Mouse (Mus musculus): ENCODE measurements at regions not wholly inside any gene's neighbourhood (a gene's known extent, or its start where the extent isn't known, plus 50 kb on each side); places are given as distances from the start of the nearest gene placed in this dataset.

DNA sequence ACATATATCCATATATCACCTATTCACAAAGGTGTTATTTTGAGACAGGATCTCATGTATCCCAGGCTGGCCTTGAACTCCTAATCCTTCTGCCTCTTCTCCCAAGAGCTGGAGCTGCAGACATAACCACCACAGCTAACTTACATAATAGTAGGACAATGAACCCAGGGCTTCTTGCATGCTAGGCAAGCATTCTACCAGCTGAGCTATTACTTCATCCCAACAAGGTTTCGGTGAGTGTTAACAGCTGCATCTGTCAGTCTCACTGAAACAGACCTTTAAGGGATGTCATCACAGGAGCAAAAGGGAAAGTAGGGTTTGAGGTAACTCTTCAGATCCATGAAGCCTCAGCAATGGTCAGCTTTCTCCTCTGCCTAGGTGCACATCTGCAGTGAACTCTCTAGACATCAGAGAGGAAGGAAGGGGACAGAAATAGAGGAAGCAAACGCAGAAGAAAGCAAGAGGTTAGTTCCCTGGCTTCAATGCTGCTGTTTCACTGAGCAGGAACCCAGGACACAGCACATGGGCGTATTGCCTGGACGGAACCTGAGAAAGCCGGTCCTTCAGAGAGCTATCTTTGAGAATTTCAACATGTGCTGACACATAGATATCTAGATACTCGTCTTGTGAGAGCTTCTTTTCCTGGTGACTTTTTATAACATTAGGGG, 163.1 kb downstream of the Pfkfb3 start:
- H3K9me3 ChIP-seq (replicated peaks; ENCODE audit: low read length) = no peaks in the 10 kb centered on the region
- in situ Hi-C loops (cut with MboI; ENCODE audit: low pct_ligation_motif_present, low pct_unique_long_range_greater_than_20kb, low sequenced_read_pairs) (no loop called here), dilution Hi-C loops (cut with MboI; ENCODE audit: extremely low pct_ligation_motif_present, extremely low pct_unique_long_range_greater_than_20kb, low sequenced_read_pairs) (no loop called here)
- peak overlapping the region; percentile 14; the same call in 1 of the 2 replicates for H3K4me2 ChIP-seq (ENCODE audit: insufficient read depth, low read depth, poor library complexity, severe bottlenecking)
- H3K36me3 ChIP-seq (replicated peaks in 1 of 2; ENCODE audit: control insufficient read depth in 1 of 2, insufficient read depth in 1 of 2, low read length in 1 of 2) = no peaks in the 10 kb centered on the region
- TF ChIP-seq ETS1 (conservative IDR thresholded peaks at IDR 0.05; ENCODE audit: low read depth, low read length) (peak; percentile 37; the same call in 1 of the 2 replicates), IRF4 (IDR thresholded peaks at IDR 0.05; ENCODE audit: low read depth, low read length) (0 out of 2 replicates have a peak, but pooled peaks have one; percentile 9), CTCF (conservative IDR thresholded peaks at IDR 0.05 in 1 of 2, IDR thresholded peaks at IDR 0.05 in 1 of 2; ENCODE audit: low read depth in 2 of 2, low read length in 2 of 2) (no peak), CHD2 (IDR thresholded peaks at IDR 0.05; ENCODE audit: low read length) (no peak), MAX (IDR thresholded peaks at IDR 0.05; ENCODE audit: low read length) (0 out of 2 replicates have a peak, but pooled peaks have one; percentile 14)
- no peak overlapping the region for H3K9ac ChIP-seq (ENCODE audit: insufficient read depth, low read depth)
- H3K4me3 ChIP-seq (replicated peaks in 1 of 3; ENCODE audit: low read depth in 2 of 3, low read length in 2 of 3, poor library complexity in 1 of 3) = no peak overlapping the region
- DNase-seq (ENCODE audit: extremely low read depth) = no peak
- no peaks in the 10 kb centered on the region for H3K27me3 ChIP-seq (replicated peaks)
- H3K27ac ChIP-seq (ENCODE audit: insufficient read depth, low read depth) = no peak overlapping the region
- peaks cover 5 to 27% of the 10 kb centered on the region in 2 experiments; a peak in 3 of 4 replicates for H3K4me1 ChIP-seq (ENCODE audit: control insufficient read depth in 1 of 2, insufficient read depth in 2 of 2)
- H3K79me2 ChIP-seq (replicated peaks; ENCODE audit: control insufficient read depth, extremely low read depth, insufficient read depth, poor library complexity, severe bottlenecking) = no peaks in the 10 kb centered on the region

DNA sequence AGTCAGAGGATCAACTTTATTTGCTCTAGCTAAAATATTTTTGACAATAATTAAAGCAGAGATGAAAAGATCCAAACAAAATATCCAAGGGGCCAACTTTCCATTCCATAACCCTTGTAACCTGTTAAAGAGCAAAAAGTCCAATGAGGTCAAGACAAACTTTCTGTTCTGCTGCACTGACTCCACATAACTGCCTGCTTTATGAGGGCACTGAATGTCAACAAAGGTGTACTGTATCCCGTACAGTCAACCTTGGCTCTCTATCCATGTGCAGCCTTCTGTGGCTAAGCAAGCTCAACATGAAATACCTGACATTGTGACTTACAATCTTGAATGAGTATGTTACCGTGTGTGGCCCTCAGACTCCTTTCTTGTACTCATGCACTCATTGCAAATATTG, 166.3 kb downstream of the Pfkfb3 start:
- H3K27ac ChIP-seq (ENCODE audit: insufficient read depth, low read depth) = no peak overlapping the region
- H3K79me2 ChIP-seq (replicated peaks; ENCODE audit: control insufficient read depth, extremely low read depth, insufficient read depth, poor library complexity, severe bottlenecking) = no peaks in the 10 kb centered on the region
- no peak for DNase-seq (ENCODE audit: extremely low read depth)
- H3K27me3 ChIP-seq (replicated peaks) = no peaks in the 10 kb centered on the region
- no peaks in the 10 kb centered on the region for H3K9me3 ChIP-seq (replicated peaks; ENCODE audit: low read length)
- no peak overlapping the region for H3K9ac ChIP-seq (ENCODE audit: insufficient read depth, low read depth)
- no peak for TF ChIP-seq UBTF (IDR thresholded peaks at IDR 0.05; ENCODE audit: low read depth, low read length)
- TF ChIP-seq ZKSCAN1 (IDR thresholded peaks at IDR 0.05; ENCODE audit: borderline replicate concordance, low read depth, low read length) = no peak
- TF ChIP-seq IRF4 (IDR thresholded peaks at IDR 0.05; ENCODE audit: low read depth, low read length) = no peak
- no peak for TF ChIP-seq CHD2 (IDR thresholded peaks at IDR 0.05; ENCODE audit: low read length)
- TF ChIP-seq MEF2A (IDR thresholded peaks at IDR 0.05; ENCODE audit: borderline replicate concordance, low read depth, low read length) = no peak
- TF ChIP-seq SMC3 (IDR thresholded peaks at IDR 0.05; ENCODE audit: low read depth, low read length) = no peak
- TF ChIP-seq SIN3A (IDR thresholded peaks at IDR 0.05; ENCODE audit: low read length) = no peak
- TF ChIP-seq ZNF384 (IDR thresholded peaks at IDR 0.05; ENCODE audit: low read depth, low read length) = no peak
- no peak overlapping the region for H3K4me3 ChIP-seq (replicated peaks in 1 of 3; ENCODE audit: low read depth in 2 of 3, low read length in 2 of 3, poor library complexity in 1 of 3)
- H3K4me2 ChIP-seq (ENCODE audit: insufficient read depth, low read depth, poor library complexity, severe bottlenecking) = no peak overlapping the region
- in situ Hi-C loops (cut with MboI; ENCODE audit: low pct_ligation_motif_present, low pct_unique_long_range_greater_than_20kb, low sequenced_read_pairs) (no loop called here), dilution Hi-C loops (cut with MboI; ENCODE audit: extremely low pct_ligation_motif_present, extremely low pct_unique_long_range_greater_than_20kb, low sequenced_read_pairs) (no loop called here)
- H3K36me3 ChIP-seq (replicated peaks in 1 of 2; ENCODE audit: control insufficient read depth in 1 of 2, insufficient read depth in 1 of 2, low read length in 1 of 2) = no peaks in the 10 kb centered on the region
- H3K4me1 ChIP-seq (ENCODE audit: control insufficient read depth in 1 of 2, insufficient read depth in 2 of 2) = peaks cover 5 to 13% of the 10 kb centered on the region in 2 experiments; a peak in 3 of 4 replicates

DNA sequence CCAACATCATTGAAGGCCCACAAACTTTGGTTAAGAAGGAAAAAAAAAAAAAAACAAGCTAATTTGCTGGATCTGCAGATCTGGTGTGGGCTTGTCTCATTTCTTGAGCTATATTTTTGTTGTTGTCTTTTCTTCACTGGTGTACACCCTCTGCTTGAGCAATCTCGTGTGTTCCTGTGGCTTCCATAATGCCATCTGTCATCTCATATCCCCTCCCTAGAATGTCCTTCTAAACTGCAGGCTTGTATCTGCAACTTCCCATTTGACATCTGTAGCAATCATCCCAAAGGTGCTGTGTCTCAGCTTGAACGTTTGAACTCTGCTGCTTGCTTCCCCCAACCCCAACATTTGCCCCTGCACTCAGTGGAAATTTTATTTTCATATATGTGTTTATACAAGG, 170.1 kb downstream of the Pfkfb3 start:
- no peak overlapping the region for H3K27ac ChIP-seq (ENCODE audit: insufficient read depth, low read depth)
- no peak overlapping the region for H3K4me3 ChIP-seq (replicated peaks in 1 of 3; ENCODE audit: low read depth in 2 of 3, low read length in 2 of 3, poor library complexity in 1 of 3)
- no peak overlapping the region for H3K9ac ChIP-seq (ENCODE audit: insufficient read depth, low read depth)
- in situ Hi-C loops (cut with MboI; ENCODE audit: low pct_ligation_motif_present, low pct_unique_long_range_greater_than_20kb, low sequenced_read_pairs) = no loop called here
- no peaks in the 10 kb centered on the region for H3K9me3 ChIP-seq (replicated peaks; ENCODE audit: low read length)
- no peaks in the 10 kb centered on the region for H3K4me1 ChIP-seq (ENCODE audit: control insufficient read depth in 1 of 2, insufficient read depth in 2 of 2)
- DNase-seq (ENCODE audit: extremely low read depth) = no peak
- dilution Hi-C loops (cut with MboI; ENCODE audit: extremely low pct_ligation_motif_present, extremely low pct_unique_long_range_greater_than_20kb, low sequenced_read_pairs) = no loop called here
- no peaks in the 10 kb centered on the region for H3K79me2 ChIP-seq (replicated peaks; ENCODE audit: control insufficient read depth, extremely low read depth, insufficient read depth, poor library complexity, severe bottlenecking)
- H3K4me2 ChIP-seq (ENCODE audit: insufficient read depth, low read depth, poor library complexity, severe bottlenecking) = no peak overlapping the region
- TF ChIP-seq CTCF (conservative IDR thresholded peaks at IDR 0.05 in 1 of 2, IDR thresholded peaks at IDR 0.05 in 1 of 2; ENCODE audit: low read depth in 2 of 2, low read length in 2 of 2) = no peak
- TF ChIP-seq UBTF (IDR thresholded peaks at IDR 0.05; ENCODE audit: low read depth, low read length) = no peak
- TF ChIP-seq TCF12 (IDR thresholded peaks at IDR 0.05; ENCODE audit: low read depth, low read length) = no peak
- no peak for TF ChIP-seq NRF1 (IDR thresholded peaks at IDR 0.05; ENCODE audit: low read depth, low read length)
- TF ChIP-seq TBP (conservative IDR thresholded peaks at IDR 0.05; ENCODE audit: low read depth, low read length) = no peak
- no peak for TF ChIP-seq MAX (IDR thresholded peaks at IDR 0.05; ENCODE audit: low read length)
- TF ChIP-seq MAZ (IDR thresholded peaks at IDR 0.05; ENCODE audit: low read depth, low read length) = no peak
- TF ChIP-seq ZMIZ1 (IDR thresholded peaks at IDR 0.05; ENCODE audit: low read depth, low read length) = no peak
- TF ChIP-seq MYC (IDR thresholded peaks at IDR 0.05; ENCODE audit: low read depth, low read length) = no peak
- no peak for TF ChIP-seq POLR2A (IDR thresholded peaks at IDR 0.05; ENCODE audit: low read depth, low read length)
- no peak for TF ChIP-seq JUN (IDR thresholded peaks at IDR 0.05; ENCODE audit: insufficient read depth, low read depth, low read length)
- TF ChIP-seq CHD1 (IDR thresholded peaks at IDR 0.05; ENCODE audit: low read depth, low read length) = no peak
- no peak for TF ChIP-seq ETS1 (conservative IDR thresholded peaks at IDR 0.05; ENCODE audit: low read depth, low read length)
- TF ChIP-seq RCOR1 (conservative IDR thresholded peaks at IDR 0.05; ENCODE audit: low read depth, low read length) = no peak
- no peaks in the 10 kb centered on the region for H3K27me3 ChIP-seq (replicated peaks)
- H3K36me3 ChIP-seq (replicated peaks in 1 of 2; ENCODE audit: control insufficient read depth in 1 of 2, insufficient read depth in 1 of 2, low read length in 1 of 2) = no peaks in the 10 kb centered on the region

All from CH12.LX (cell line).